Mouse (Mus musculus): ENCODE measurements at regions not wholly inside any gene's neighbourhood (a gene's known extent, or its start where the extent isn't known, plus 50 kb on each side); places are given as distances from the start of the nearest gene placed in this dataset.
"Not testable (repeated sequence)": the region's sequence is repeated elsewhere in the genome, so short reads cannot be mapped to it uniquely, and the experiment has no call there.

- not testable (repeated sequence) for TF ChIP-seq GATA1 (IDR thresholded peaks at IDR 0.05; ENCODE audit: borderline replicate concordance, low read length); FLI1 (IDR thresholded peaks at IDR 0.05; ENCODE audit: low read length)
Measured at GRCm38 (mm10) chrX:50565031-50565430, 136.7 kb upstream of the Olfr1324 start.
